Mouse (Mus musculus) cortical plate, adult 2 months (tissue): ENCODE results near the gene Dis3l. TPM values are rescaled to one million over a fixed set of nuclear protein-coding genes. Genes with fewer than 3 reads are reported as not detected.

Experiments
- H3K27ac ChIP-seq: fragments of 200-500 bp; 2 replicates; pipeline ENCODE4 v1.5.1; 2012; ENCODE audit warnings: low read length, control low read depth, inconsistent platforms; ENCODE audit not compliant: insufficient read depth
- H3K4me1 ChIP-seq: fragments of 200-500 bp; 2 replicates; pipeline ENCODE4 v1.6.1; 2011; ENCODE audit warnings: low read length; ENCODE audit not compliant: control insufficient read depth, insufficient read depth
- H3K4me3 ChIP-seq: fragments of 200-500 bp; 2 replicates; pipeline ENCODE4 v1.5.1; 2011; ENCODE audit warnings: mild to moderate bottlenecking, low read length, control low read depth; ENCODE audit not compliant: insufficient read depth
- CTCF ChIP-seq: fragments of 200-500 bp; IDR thresholded peaks from 2 replicates; pipeline ENCODE4 v1.5.1; 2011; ENCODE audit warnings: mild to moderate bottlenecking, control low read depth, low read length; ENCODE audit not compliant: insufficient read depth; ENCODE audit errors: extremely low read depth
- POLR2A ChIP-seq: fragments of 200-500 bp; IDR thresholded peaks from 2 replicates; pipeline ENCODE4 v1.6.1; 2011; ENCODE audit warnings: mild to moderate bottlenecking, low read length, control low read depth; ENCODE audit not compliant: insufficient read depth; ENCODE audit errors: extremely low read depth
- polyA plus RNA-seq: library from polyadenylated mRNA; depleted of rRNA; stranded (reverse); fragments of >200 nt; gene quantifications from 2 replicates; pipeline ENCODE4 v1.2.3, GENCODE M21; 2012

The Dis3l gene
- polyA plus RNA-seq, 1 experiment: 25.4 TPM

DNA sequence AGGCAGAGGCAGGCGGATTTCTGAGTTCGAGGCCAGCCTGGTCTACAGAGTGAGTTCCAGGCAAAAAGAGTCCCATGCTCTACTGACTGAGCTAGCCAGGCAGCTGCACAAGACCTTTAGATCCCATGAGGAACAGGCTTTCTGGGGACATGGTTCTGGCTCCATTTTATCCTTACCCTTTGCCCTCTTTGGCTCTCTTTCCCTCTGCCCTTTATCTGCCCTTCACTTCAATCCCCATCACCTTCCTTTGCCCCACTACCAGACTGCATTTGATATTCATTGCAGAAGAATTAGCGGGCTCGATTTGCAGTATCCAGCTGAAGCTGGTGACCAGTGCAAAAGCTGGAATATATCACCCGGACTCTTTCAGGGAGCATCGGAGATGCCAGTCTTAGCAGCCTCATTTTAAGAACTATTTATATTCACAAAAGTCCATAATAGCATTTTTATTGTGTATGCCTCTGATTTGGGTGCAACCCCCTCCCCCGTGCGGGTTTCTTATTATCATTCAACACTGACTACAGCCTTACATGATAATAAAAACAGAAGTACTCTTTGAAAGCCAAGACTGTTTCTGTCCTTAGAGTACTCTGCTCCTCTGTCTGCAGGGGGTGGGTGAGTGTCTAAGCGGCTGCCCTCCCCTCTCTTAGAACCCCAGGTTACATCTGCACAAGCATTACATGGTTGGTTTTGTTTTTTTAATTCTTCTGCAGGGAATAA, 20.3 kb upstream of the Dis3l start:
- TF ChIP-seq POLR2A: no peak
- TF ChIP-seq CTCF: no peak
- H3K27ac ChIP-seq: no peak overlapping the region

DNA sequence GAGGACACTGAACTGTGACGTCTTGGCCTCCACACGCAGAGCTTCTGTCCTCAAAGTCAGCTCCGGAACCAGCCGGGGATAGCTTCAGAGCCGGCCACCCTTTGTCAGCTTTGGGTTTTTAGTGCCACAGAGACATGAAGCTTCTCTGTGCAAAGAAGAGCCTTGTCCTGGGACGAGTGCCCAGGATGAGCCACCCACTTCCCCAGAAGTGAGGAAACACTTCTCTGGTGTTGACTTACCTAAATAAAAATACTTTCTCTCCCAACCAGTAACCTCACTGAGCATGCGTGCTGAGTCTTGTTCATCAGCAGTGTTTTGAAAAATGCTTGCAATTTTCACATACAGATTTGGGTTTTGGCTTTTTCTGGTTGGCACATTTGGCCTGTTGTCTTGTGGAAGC, 14.5 kb upstream of the Dis3l start:
- no peak overlapping the region for H3K4me3 ChIP-seq
- H3K27ac ChIP-seq: no peak overlapping the region
- peaks cover 2% of the 10 kb centered on the region; the same call in 1 of the 2 replicates for H3K4me1 ChIP-seq
- TF ChIP-seq POLR2A: no peak
- TF ChIP-seq CTCF: no peak

More for the DNA sequence above, 20.3 kb upstream of the Dis3l start:
- Histone ChIP-seq H3K4me3 (no peak overlapping the region), H3K4me1 (no peaks in the 10 kb centered on the region)

DNA sequence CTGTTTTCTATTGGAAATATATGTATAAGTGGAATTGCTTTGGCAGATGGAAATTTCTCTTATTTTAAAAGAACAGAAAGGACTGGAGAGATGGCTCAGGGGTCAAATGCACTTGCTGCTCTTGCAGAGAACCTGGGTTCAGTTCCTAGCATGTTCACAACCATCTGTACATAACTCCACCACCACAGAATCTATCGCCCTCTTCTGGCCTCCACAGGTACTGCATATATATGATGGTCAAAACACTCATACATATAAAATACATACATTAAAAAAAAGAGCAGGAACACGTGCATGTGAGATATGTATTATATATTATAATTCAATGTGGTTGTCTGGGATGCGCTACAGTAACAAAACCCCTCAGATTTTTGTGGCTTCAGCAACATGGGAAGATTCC, 10.1 kb upstream of the Dis3l start:
- Histone ChIP-seq H3K4me3 (no peak overlapping the region), H3K27ac (no peak overlapping the region), H3K4me1 (peaks cover 2% of the 10 kb centered on the region; the same call in 1 of the 2 replicates)
- TF ChIP-seq POLR2A (no peak), CTCF (no peak)

DNA sequence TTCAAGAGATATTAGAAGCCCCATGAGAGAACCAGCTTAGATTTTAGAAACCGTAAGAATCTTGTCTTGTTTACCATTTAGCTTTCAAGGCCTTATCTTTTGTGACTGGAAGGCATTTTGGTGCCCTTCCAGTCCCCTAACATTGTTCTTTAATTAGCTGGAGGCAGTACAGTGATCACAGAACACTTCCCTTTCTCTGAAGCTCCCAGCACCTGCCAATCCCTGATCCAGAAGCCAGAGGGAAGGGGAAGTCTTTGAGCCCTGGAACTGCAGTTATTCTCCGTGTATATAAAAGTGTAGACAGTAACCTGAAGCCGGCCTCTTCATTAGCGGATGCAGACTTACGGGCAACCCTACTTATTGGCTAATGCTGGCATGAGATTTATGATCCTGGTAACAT, 8.4 kb upstream of the Dis3l start:
- TF ChIP-seq CTCF (no peak), POLR2A (no peak)
- no peak overlapping the region for H3K27ac ChIP-seq
- H3K4me3 ChIP-seq: no peak overlapping the region
- no peaks in the 10 kb centered on the region for H3K4me1 ChIP-seq

DNA sequence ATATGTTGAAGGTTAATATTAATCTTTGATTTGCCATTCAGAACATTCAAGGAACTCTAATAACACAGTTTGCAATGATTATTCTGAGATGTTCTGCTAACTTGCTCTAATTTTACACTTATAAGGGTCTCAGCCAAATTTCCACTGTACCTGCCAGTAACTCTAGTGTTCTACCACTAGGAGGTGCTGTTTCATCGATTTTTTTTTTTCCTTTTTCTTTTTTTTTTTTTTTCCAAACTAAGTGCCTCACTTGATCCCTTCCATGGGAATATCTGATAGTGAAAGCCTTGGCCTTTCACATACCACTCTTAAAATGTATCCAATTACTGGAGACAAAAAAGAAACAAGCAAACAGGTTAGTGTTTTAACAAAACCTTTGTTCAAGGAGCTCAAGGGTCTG, 6.3 kb upstream of the Dis3l start:
- Histone ChIP-seq H3K27ac (no peak overlapping the region), H3K4me1 (no peaks in the 10 kb centered on the region), H3K4me3 (no peak overlapping the region)
- no peak for TF ChIP-seq CTCF
- TF ChIP-seq POLR2A: no peak

DNA sequence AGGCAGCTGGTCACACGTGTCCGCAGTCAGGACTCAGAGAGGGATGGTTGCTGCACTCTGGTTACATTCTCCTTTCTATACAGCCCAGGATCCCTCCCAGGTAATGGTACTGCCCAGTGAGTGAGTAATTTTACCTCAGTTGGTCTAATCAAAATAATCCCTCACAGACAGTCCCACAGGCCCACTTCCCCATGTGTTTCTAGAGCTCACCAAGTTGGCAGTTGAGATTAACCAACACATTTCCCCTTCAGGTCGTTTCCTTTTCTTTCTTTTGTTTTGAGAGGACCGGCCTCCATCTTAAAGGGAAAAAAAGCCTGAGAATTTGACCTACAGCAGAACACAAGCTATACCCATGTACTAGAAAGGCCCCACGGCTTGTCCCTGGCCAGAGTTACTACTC, 4.8 kb upstream of the Dis3l start:
- Histone ChIP-seq H3K4me1 (no peaks in the 10 kb centered on the region), H3K27ac (no peak overlapping the region), H3K4me3 (no peak overlapping the region)
- TF ChIP-seq CTCF: no peak
- no peak for TF ChIP-seq POLR2A

DNA sequence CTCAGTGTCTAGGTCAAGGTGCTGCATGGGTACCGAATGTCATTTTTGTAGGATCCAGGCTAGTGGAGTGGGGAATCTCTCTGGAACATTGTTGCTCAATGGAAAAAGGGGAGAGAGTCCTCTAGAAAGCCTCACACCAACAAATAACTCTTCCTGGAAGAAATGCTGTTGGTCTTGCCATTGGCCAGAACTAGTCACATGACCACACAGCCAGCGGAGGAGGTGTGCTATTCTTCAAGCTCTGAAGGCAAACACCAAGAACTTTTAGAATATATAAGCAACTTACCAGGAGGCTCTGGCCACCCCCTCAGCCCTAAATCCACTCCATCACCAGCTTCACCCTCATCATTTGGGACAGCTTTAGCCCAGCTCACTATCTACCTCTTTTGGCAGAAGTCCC, 2.6 kb upstream of the Dis3l start:
- no peak for TF ChIP-seq CTCF
- Histone ChIP-seq H3K27ac (no peak overlapping the region), H3K4me3 (no peak overlapping the region), H3K4me1 (no peaks in the 10 kb centered on the region; the same call in 1 of the 2 replicates)

DNA sequence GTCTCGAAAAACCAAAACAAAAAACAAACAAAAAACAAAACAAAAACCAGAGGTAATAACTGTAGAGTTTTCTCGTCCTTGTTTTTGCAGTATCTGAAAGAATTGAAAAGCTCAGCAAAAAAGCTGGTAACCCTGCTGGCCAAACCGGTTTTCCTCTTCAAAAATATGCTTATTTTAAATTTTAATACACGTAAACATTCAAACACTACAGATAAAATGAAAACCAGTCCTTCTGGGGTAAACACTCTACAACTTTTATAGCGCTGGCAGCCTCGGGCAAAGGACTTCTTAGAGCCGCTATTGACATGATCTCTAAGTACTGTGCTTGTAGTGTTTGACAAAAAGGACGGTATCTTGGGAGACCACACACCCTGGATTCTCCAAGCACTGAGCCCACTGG, 583 bp upstream of the Dis3l start:
- TF ChIP-seq POLR2A (no peak), CTCF (no peak)
- Histone ChIP-seq H3K27ac (no peak overlapping the region), H3K4me1 (no peaks in the 10 kb centered on the region; the same call in 1 of the 2 replicates), H3K4me3 (peak overlapping the region; percentile 60; the same call in 1 of the 2 replicates)

DNA sequence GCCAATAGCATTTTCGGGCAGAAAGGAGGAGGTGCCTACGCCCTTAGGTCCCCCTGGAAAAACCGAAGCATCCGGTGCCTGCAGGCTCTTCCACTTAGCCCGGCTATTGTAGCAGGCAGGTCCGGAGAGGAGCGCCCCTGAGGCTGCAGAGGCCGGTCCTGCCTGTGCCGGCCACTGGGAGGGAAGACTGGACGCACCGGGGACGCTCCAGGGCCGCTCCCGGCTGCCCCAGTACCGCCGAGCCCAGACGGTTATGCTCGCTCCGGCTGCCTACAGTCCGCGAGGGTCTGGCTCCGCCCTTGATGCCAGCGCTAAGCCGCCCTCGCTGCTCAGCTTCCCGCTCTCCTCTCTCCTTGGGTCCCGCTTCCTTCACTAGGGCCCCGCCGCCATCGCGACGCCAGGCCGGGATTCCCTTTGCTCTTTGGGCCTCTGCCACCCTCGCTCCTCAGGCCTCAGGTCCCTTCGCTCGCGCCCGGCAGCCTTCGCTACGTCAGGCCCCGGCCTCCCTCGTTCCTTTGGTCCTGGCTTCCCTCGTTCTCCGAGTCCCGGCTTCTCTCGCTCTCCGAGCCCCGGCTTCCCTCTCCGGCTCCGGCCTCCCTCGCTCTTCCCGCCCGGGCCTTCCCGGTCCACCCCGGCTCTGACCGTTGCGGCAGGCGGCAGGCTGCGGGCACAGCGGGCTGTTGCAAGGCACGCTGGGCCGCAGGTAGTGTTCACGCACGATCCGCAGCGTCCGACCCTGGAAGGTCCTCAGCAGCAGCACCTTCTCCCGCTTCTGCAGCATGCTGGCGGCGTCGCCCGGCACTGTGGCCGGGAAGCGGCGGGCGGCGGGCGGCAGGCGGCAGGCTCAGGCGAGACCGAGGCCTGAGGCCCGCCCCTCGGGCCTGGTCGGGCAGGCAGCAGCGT, 486 bp downstream of the Dis3l start:
- Histone ChIP-seq H3K4me1 (no peaks in the 10 kb centered on the region; the same call in 1 of the 2 replicates), H3K4me3 (peak overlapping the region; percentile 60), H3K27ac (peak overlapping the region; percentile 99)
- TF ChIP-seq CTCF (no peak), POLR2A (peak; percentile 33)

DNA sequence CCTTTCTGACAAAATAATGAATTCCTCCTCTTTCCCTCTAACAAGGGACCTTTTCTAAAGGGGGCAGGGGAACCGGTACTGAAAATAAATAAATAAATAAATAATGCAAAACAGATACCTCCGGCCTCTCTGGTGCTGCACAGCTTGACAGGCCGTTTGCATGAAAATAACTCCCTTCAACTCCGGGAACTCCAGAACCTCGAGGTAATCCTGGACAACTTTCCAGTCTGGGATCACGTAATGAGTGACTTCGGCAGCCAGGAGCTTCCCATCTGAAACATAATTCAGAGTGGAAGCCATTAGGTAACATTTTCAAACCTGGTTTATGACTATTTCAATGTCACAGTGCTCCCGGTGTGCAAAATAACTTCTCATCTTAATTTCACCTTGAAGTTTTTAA, 1.7 kb downstream of the Dis3l start:
- Histone ChIP-seq H3K4me1 (no peaks in the 10 kb centered on the region; the same call in 1 of the 2 replicates), H3K4me3 (no peak overlapping the region; the same call in 1 of the 2 replicates), H3K27ac (no peak overlapping the region)
- TF ChIP-seq POLR2A (no peak), CTCF (no peak)
